Mouse (Mus musculus) gastrocnemius, adult 18-20 months (tissue): Measurements from ENCODE around the gene Bglap2. TPM values are rescaled to one million over a fixed set of nuclear protein-coding genes. Genes with fewer than 3 reads are reported as not detected.
"Not testable (repeated sequence)": the region's sequence is repeated elsewhere in the genome, so short reads cannot be mapped to it uniquely, and the experiment has no call there.

Source experiments
- DNase-seq: peaks from one replicate; pipeline ENCODE4 v3.0.0; 2021; ENCODE audit warnings: low spot score
- long read RNA-seq, 2 experiments: library from polyadenylated mRNA; stranded (forward); transcript quantifications; one replicate each; pipeline ENCODE4 v2.0.0; 2021
- total RNA-seq, 2 experiments: library from RNA; stranded (reverse); gene quantifications; 2 replicates each; pipeline ENCODE4 v1.2.3; 2021

The Bglap2 gene
- not detected for total RNA-seq
- long read RNA-seq, experiment 1 = 0 reads
- long read RNA-seq, experiment 2 = 0 reads

DNA sequence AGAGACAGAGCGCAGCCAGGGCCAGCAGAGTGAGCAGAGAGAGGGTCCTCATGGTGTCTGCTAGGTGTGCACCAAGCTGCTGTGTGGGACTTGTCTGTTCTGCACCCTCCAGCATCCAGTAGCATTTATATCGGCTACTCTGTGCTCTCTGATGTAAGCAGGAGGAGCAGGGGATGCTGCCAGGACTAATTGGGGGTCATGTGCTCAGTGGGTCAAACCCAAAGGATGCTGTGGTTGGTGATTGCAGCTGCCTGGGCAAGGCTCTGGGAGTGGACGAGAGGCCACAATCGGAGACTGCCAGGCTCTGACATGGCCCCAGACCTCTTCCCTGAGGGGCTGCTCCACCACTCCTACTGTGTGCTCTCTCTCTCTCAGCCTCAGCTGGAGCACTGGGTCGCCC lies at the start of gene Bglap2:
Gene Bglap2, minus strand, starts transcription at position 101 of the 400 bp plus-strand sequence.
- not testable (repeated sequence) for DNase-seq

DNA sequence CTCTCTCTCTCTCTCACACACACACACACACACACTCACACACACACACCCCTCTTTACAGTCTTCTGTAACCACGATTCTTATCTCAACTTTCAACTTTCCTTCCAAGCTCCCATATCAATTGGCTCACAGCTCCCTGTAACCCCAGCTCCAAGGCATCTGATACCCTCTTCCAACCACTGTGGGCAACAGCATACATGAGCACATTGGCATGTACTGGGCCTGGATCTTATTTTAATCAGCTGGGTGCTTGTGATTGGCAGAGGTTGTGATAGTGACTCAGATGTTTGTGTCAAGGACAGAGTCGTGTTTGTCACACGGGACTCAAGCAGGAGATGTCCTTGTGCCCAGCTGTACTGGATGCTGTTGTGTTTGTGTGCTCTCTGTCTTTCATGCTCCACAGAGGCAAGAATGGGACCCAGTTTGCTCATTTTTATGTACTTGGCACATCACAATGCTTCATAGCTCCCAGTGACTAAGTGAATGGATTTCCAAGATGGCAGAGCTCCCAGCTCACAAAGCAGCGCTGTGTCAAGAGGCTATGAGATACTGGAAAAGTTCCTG lies 48.9 kb upstream of the Bglap2 start:
- DNase-seq = peak; percentile 70

DNA sequence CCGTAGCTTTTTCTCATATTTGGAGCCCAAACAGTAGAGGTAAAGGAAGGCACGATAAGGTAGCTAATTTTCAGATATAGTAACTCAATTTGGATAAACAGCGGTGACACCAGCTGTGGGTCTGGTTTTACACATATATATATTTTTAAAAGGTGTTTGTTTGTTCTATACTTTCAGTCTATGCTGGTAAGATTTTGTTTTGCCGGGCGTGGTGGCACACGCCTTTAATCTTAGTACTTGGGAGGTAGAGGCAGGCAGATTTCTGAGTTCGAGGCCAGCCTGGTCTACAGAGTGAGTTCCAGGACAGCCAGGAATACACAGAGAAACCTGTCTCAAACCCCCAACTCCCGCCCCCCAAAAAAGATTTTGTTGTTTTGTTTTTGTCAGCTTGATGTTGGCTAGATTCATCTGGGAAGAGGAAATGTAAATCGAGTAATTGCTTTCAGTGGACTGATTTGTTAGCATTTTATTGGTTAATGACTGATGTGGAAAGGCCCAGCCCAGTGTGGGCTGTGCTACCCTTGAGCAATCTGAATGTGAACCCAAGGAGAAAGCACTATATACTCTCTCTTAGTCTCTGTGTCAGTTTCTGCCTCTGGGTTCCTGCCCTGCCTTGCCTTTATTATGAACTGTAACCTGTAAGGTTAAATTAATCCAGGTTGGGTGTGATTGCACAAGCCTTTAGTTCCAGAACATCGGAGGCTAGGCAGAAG lies 47.4 kb upstream of the Bglap2 start:
- DNase-seq = no peak

DNA sequence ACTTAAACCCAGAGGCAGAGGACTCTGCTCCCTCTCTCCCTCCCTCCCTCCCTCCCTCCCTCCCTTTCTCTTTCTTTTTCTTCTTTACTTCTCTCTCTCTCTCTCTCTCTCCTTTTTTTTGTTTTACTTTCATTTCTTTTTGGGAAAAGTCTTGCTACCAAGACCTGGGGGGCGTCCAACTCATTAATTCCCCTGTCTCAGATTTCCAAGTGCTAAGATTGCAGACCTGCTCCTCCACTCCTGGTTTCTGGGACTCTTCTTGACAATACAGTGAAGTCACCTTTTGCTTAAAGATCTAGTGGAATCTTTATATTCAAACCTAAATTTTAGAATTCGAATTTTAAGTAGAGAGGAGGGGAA lies 46.8 kb upstream of the Bglap2 start:
- DNase-seq = no peak

DNA sequence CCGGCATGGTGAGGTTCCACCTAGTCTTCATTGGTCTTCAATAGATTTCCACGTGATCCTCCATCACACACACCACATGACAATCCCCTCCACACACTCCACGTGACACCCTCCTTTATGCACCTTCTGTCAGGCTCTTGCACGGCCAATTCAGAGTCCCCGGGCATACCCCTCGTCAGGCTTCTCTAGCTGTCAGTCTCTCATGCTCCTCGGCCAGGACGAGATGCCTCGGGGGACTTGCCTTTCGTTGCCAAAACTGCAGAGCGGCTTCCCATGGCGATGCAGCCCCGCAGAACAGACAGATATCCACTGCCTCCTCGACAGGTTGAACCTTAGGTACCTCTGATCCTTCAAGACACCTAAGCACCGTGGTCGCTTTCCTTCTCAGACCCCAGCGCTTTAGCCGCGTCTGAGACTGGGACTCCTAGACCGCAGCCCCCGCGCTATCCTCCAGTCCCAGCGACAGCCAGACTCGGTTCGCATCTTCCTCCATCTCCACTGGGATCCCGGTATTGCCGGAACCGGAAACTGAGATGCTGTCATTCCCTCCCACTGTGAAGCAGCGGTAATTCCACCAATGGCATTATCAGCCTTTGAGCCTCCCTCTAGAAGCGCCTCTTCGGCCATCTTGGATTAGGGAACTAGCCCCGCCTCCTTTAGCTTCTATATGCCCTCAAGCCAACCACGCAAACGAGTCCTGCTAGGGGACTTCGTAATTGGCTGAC lies 46.3 kb upstream of the Bglap2 start, which contains the start of gene Slc25a44:
Gene Slc25a44, minus strand, starts transcription at position 535 of the 725 bp plus-strand sequence.
- peak; percentile 99 for DNase-seq

DNA sequence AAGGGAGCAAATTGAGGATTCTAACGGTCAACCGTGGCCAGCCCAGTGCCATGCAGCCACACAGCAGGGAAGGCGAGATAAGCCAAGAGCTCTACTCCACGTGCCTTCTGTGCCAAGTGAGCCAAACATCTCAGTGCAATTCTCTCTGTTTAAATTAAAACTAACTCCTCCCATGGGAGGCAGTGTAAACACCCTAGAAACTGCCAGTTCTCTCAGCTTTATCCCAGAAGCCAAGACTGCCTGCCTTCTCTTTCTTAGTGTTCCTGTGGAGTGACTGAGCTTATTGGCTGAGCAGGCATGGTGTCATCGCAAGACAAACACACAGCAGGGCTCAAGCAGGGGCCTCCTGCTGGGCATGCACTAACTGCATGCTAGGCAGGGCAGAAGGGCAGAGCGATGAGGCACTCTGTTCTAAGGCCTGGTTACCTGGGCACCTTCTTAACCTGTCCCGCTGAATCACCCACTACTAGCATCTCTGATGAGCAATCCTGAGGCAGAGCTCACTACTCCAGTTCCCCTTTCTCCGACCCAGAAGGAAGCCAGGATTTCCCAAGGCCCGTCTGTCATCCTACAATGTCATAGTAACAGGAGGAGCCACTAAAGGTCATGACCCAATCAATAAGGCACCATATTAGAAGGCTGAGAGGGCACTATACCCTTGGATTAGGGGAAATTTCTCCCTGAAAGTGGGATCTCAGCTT lies 43.7 kb upstream of the Bglap2 start:
- no peak for DNase-seq

DNA sequence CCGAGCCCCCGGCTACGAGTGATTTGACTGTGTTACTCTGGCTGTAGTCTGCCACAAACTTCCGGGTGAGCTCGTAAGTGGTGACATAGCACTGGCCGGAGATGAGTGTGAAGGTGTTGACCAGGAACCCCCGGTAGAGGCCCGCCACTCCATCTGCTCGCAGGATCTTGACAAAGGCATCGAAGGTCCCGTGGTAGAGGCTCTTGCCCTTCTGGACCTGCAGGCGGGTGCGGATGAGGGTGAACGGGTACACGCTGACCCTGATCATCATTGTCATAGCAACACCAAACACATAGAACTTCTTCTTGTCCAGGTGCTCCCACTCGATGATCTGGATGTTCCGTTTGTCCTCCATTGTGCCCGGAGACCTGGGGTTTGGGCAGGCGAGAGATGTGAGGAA lies 42.3 kb upstream of the Bglap2 start:
- DNase-seq = no peak

DNA sequence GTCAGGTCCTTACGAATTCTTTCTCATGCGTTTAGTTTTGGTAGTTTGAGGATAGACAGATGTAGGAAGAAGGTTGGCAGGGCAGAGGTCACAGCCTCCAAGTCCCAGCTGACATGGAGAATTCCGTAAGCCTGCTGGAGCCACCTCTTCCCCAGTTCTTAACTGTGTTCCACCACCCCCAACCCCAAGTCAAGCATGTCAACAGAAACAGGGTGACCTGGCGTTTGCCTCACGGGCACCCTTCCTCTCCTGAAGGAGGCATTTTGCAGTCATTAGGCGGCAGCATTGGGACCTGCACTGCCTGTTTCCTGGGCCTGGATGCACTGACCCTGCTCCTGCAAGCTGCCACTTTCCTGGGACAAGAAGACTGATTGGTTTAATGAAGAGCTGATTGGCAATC lies 39.5 kb upstream of the Bglap2 start:
- no peak for DNase-seq

DNA sequence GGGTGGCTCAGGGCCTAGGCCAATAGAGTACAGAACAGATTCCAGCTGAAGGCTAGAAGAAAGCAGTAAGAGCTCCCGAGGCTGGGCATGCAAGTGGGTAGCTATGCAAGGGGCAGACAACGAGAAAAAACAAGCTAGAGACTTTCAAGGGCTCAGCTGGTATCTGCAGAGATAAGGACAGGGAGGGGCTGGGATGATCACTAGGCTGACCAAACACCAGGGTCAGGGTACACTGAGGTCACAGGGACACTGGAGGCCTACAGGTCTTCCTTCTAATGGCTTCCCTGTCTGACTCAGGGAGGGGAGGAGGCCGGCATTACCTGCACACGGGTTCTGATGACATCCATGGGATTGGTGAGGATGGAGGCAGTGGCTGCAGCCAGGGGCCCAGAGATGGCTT lies 37.2 kb upstream of the Bglap2 start:
- DNase-seq = no peak

DNA sequence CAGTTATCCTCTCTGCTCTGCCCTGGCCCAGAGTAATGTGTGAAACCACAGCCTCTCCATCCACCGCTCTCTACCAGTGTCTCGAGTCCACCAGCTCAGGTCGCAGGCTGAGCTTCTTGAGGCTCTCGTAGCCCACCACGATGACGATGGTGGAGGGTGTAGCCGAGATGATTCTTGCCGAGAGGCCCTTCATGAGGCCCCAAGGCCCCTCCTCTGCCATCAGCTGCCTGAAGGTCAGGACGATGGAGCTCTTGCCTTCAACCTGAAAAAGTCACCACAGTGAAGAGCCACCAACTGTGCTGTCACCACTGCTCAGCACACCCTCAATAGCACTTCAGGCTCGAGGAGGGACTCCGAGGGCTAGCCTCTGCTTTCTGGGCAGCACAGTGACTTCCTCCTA lies 34.1 kb upstream of the Bglap2 start:
- no peak for DNase-seq

DNA sequence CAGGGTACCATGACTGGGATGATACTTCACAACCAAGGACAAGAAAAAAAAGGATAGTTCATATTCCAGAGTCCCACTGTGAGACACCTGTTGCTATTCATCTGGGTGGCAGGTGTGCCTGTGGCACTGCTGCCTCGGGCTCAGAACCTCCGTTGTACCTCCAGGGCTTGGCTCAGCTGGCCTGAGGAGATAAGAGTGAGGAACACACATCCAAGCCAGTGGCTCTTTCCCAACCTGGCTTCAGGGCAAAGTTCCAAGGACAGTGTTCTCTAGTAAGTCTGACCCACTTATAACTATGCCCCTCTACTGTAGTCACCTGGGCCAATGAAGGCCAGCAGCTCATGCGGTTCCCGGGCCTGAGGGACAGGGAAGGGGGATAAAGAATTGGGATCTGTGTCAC lies 33.2 kb upstream of the Bglap2 start:
- DNase-seq = no peak

DNA sequence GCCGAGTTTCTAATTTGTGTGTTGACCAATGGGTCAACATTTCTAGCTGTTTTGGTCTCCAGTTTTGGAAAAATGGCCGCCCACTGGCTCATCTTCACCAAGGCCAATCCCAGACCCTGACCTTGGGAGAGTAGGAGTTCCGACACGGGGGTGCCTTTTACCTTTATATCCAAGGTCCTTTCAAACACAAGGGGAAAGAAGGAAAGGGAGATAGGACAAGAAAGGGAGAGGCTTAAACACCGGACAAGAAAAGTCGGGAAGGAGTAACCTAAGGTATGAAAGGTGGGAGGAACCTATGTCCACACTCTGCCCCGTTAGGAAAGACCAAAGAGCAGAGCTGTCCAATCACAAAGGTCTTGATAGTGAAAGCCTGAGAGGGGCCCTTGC lies 32.1 kb upstream of the Bglap2 start:
- no peak for DNase-seq

DNA sequence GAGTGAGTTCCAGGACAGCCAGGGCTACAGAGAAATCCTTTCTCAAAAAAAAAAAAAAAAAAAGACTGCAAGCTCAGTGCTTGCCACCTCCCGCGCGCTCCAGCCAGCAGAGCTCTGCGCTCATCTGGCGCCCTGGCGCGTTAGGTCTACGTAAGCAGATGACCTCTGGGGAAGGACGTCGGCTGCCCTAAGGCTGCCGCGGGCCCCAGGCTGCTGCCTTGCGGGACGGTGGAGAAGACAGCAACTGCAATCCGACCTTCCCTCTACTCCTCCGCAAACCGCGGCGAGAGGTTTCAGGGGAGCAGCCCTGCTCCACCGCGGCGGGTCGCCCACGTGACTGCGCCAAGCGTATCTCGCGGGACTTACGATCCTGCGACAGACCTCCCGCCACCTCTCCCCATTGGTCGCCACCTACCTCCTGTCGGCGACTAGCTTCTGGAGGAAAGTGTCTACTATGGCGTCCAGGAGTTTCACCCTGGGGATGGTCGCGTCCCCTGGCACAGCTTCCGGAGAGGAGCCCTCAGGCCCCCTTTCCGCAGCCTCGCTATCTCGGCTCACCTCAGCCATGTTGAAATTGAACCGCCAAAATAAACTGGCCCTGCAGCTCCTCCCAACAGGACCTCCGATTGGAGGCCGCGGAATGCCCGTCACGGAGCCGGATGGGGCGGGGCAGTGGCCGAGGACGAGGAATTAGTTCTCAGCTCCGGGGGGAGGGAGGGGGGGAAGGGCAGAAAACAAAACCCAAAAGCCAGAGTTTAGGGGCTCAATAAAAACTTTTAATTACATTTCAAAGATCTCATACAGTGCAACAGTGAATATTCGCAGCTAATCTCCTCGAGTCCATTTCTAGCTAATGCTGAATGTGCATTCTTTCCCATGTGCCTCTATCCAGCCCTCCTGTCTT lies 31.5 kb upstream of the Bglap2 start, which contains the start of gene Pmf1:
Gene Pmf1, minus strand, starts transcription at position 591 of the 904 bp plus-strand sequence.
- peak; percentile 94 for DNase-seq

DNA sequence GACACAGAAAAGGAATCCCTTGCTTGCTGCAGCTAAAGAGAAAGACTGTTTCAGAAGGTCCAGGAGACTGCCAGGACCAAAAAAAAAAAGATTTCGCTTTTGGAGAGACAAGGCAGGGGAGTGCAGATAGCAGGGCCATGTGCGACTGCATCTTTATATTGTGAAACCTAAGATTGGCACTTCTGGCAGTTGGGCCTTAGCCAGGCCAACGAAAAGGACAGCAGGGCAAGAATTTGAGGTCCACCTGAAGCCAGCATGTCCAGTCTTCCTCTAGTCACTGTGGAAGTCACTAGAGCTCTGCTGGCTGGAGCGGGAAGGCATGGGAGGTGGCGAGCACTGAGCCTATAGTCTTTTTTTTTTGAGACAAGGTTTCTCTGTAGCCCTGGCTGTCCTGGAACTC lies 30.5 kb upstream of the Bglap2 start:
- no peak for DNase-seq

DNA sequence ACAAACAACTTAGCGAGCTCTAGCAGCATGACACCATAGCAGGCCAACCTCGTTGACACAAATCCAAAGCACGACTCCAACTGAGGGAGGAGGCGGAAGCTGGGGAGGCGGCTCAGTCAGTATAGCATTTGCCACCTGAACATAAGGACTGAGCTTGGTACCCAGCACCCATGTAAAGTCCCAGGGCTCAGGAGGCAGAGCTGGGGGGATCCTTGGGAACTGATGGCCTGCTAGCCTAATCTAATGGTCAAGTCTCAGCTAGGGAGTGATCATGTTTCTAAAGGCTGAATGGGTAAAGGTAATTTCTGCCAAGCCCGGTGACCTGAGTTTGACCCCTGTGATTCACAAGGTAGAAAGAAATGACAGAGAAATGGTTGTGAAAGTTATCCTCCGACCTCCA lies 29.0 kb upstream of the Bglap2 start:
- no peak for DNase-seq

DNA sequence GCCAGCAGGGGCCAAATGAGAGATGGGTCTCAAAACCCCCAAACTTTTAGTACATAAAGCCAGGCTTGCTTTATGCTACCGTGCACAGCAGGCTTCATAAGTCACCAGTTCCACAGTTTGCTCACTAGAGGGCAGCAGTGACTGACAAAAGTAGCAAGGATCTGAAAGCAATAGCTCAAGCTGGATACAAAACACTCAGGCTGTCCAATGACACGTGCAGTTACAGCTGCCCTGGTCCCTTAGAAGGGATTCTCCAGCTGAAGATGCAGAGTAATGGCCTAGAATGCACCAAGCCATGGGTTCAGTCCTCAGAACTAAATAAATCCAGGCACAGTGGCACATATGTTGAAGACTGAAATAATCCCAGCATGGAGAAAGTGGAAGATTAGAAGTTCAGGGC lies 28.6 kb upstream of the Bglap2 start:
- DNase-seq = peak; percentile 77

DNA sequence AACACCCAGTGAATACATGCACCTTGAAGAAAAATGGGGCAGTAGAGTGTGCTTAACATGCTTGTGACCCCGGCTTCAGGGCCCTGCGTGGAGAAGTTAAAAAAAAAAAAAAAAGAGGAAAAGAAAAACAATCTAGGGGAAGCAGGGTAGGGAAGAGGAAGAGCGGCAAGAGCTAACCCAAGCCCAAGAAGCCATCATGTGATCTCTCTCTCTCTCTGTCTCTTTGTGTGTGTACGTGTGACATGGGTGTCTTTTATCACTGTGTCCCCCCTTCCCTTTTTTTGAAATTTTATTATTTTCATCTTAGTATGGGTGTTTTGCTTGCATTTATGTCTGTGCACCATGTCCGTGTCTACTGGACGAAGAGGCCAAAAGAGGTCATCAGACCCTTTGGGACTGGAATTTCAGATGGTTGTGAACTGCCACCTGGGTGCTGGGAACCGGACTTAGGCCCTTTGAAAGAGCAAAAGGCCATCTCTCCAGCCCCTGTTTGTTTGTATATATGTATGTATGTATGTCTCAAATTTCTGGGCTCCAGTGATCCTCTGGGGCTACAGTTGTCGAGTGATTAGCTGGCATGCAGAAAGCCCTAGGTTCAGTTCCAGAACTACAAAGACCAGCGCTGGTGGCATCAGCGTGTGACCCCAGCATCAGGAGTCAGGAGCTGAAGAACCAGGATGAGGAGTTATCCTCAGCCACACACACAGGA lies 25.2 kb upstream of the Bglap2 start:
- DNase-seq = no peak

DNA sequence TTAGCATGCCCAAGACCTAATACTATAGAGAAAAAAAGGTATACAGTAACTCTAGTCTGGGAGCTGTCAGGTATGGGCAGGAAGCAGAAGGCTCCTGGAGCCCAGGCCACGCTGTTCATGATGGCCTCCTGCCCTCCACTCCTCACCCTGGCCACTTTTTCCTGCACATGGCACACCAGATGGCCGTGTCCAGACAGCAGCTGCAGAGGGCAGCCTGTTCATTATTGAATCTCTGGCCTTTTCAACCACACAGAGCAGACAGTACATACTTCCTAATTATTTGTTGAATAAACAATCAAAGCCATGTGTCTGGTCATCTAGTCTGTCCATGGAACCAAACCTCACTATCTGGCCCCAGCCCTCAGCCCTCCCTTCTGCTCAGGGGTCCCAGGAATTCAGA lies 20.2 kb upstream of the Bglap2 start:
- DNase-seq = no peak

DNA sequence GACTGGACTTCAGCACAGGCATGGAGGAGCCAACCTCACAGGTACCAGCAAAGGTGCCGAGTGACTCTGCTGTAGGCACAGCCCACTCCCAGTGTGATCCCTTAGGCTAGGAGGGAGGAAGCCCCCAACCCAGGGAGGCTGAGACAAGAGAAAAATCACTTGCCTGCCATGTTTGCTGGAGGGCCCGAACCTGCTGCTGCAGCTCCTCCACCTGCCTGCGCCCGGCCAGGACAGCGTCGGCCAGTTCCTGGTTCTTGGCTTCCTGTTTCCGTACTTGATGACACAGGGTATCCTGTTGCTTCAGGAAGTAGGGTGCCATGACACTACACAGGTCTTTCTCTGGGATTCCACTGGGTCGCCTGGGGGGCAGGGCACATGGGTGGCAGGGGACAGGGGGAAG lies 17.2 kb upstream of the Bglap2 start:
- DNase-seq = no peak

DNA sequence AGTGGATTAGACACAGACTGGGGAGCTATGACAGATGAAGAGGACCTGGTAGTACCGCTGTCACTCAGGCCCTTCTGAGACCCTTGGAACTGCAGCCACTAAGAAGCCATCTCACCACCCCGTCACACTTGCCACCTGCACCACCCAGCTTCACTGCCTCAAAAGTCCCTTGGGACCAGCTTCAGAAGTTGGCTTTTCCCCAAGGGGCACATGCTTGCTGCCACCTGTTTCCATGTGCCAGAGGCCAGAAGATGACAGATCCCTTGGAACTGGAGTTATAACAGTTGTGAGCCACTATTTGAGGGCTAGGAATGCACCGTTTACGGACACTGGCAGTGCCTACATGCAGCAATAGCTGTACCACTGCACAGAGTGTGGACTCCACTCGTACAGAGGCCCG lies 16.8 kb upstream of the Bglap2 start:
- no peak for DNase-seq
